Mouse (Mus musculus): ENCODE measurements at regions not wholly inside any gene's neighbourhood (a gene's known extent, or its start where the extent isn't known, plus 50 kb on each side); places are given as distances from the start of the nearest gene placed in this dataset.

GRCm38 (mm10) chr10:95773425-95773980 is 69.2 kb downstream of the Gm33543 start:
- peak overlapping the region; percentile 68 for H3K27ac ChIP-seq (replicated peaks)
- H3K4me1 ChIP-seq: peaks cover 35% of the 10 kb centered on the region
- H3K9me3 ChIP-seq: 0 out of 2 replicates have a peak, but pooled peaks cover 7% of the 10 kb centered on the region
- no peak overlapping the region for H3K4me3 ChIP-seq
- no peak overlapping the region for H3K9ac ChIP-seq
- ATAC-seq (ENCODE audit: extremely low read depth, insufficient number of reproducible peaks, low FRiP score, low TSS enrichment): 0 out of 2 replicates have a peak, but pooled peaks have one; percentile 35
- H3K27me3 ChIP-seq (replicated peaks): peaks cover 7% of the 10 kb centered on the region
- no peaks in the 10 kb centered on the region for H3K36me3 ChIP-seq
- H3K4me2 ChIP-seq: peak overlapping the region; percentile 44
- 31% methylated on average over 16 of the region's 16 CpGs for WGBS

GRCm38 (mm10) chr10:95772811-95773424 is 69.8 kb downstream of the Gm33543 start:
- 75% methylated on average over 9 of the region's 9 CpGs for WGBS

DNA sequence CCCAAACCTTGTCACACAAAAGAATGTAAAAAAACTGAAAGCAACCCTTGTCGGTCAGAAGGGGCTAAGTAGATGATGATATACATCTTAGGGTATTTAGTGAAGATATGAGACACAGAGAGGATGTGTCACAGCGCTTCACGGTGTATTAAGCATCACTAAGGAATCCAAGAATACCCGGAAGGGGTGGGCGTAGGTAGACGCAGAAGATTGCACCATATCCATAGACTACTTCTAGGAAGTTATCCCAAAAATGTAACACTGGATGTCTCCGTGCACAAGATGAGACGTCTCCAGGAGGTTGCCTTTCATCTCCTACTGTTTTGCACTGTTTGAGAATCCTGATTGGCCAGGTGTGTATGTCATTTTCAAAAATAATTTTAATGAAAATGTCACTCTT is 73.8 kb downstream of the Gm33543 start:
- no peak for ATAC-seq (ENCODE audit: extremely low read depth, insufficient number of reproducible peaks, low FRiP score, low TSS enrichment)
- 75% methylated on average over 8 of the region's 8 CpGs for WGBS
- H3K27ac ChIP-seq (replicated peaks): no peak overlapping the region

More at GRCm38 (mm10) chr10:95772811-95773424, 69.8 kb downstream of the Gm33543 start:
- ATAC-seq (ENCODE audit: extremely low read depth, insufficient number of reproducible peaks, low FRiP score, low TSS enrichment): no peak
- peaks cover 35% of the 10 kb centered on the region for H3K4me1 ChIP-seq
- H3K27ac ChIP-seq (replicated peaks): 0 out of 2 replicates have a peak overlapping the region, but pooled peaks have one; percentile 68
- H3K9me3 ChIP-seq: 0 out of 2 replicates have a peak, but pooled peaks cover 7% of the 10 kb centered on the region
- no peaks in the 10 kb centered on the region for H3K36me3 ChIP-seq
- H3K27me3 ChIP-seq (replicated peaks): peaks cover 7% of the 10 kb centered on the region
- no peak overlapping the region for H3K4me3 ChIP-seq
- H3K4me2 ChIP-seq: peak overlapping the region; percentile 44
- no peak overlapping the region for H3K9ac ChIP-seq

DNA sequence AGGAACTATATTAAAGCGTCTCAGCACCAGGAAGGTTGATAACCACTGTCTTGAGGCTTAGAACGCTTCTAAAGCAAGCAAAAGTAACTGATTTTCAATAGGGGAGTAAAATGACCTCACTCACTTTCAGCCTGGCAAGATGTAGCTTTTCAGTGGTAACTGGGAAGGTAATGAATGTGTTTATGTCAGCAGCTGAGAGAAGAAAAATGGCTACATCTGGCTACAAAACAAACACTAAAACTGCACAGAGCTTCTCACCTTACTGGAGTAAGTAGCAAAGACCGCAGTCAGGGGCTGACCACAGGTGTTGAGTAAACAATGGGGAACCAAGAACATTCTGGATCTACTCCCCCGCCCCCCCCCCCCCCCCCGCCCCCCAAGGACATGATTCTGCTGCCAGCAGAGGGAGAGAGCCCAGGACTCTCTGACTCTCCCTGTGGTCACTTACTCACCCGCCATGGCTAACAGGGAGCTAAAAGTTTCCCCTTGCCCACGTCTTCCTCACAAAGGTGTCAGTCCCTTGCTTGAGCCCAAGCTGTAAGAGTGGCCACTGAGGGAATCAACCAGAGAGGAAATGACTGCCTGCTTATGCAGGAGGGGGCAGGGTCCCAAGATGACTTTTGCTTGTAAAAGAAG is 75.1 kb downstream of the Gm33543 start:
- H3K4me3 ChIP-seq: no peak overlapping the region
- ATAC-seq (ENCODE audit: extremely low read depth, insufficient number of reproducible peaks, low FRiP score, low TSS enrichment): no peak
- no peaks in the 10 kb centered on the region for H3K36me3 ChIP-seq
- no peak overlapping the region for H3K27ac ChIP-seq (replicated peaks)
- H3K4me2 ChIP-seq: no peak overlapping the region
- H3K4me1 ChIP-seq: no peaks in the 10 kb centered on the region
- WGBS: 56% methylated on average over 7 of the region's 7 CpGs
- H3K27me3 ChIP-seq (replicated peaks): peaks cover 7% of the 10 kb centered on the region
- H3K9ac ChIP-seq: no peak overlapping the region
- 0 out of 2 replicates have a peak, but pooled peaks cover 7% of the 10 kb centered on the region for H3K9me3 ChIP-seq

More for the DNA sequence above, 73.8 kb downstream of the Gm33543 start:
- Histone ChIP-seq H3K27me3 (replicated peaks) (peaks cover 7% of the 10 kb centered on the region), H3K4me3 (no peak overlapping the region), H3K9ac (no peak overlapping the region), H3K4me1 (peaks cover 13% of the 10 kb centered on the region), H3K4me2 (no peak overlapping the region), H3K36me3 (no peaks in the 10 kb centered on the region), H3K9me3 (0 out of 2 replicates have a peak, but pooled peaks cover 7% of the 10 kb centered on the region)

- no peaks in the 10 kb centered on the region for H3K36me3 ChIP-seq
- no peak overlapping the region for H3K9ac ChIP-seq
- H3K27me3 ChIP-seq (replicated peaks): no peaks in the 10 kb centered on the region; the same call in 1 of the 2 replicates
- H3K4me1 ChIP-seq: peaks cover 4% of the 10 kb centered on the region; the same call in 1 of the 2 replicates
- no peak overlapping the region for H3K27ac ChIP-seq (replicated peaks)
- H3K4me3 ChIP-seq: no peak overlapping the region
- H3K9me3 ChIP-seq: no peaks in the 10 kb centered on the region
- no peak overlapping the region for H3K4me2 ChIP-seq
- WGBS: 80% methylated on average over 4 of the region's 4 CpGs
- ATAC-seq (ENCODE audit: extremely low read depth, insufficient number of reproducible peaks, low FRiP score, low TSS enrichment): no peak
These were observed 78.6 kb downstream of the Gm33543 start for GRCm38 (mm10) chr10:95764129-95764528.

GRCm38 (mm10) chr10:95762632-95763031 is 80.1 kb downstream of the Gm33543 start:
- H3K27ac ChIP-seq (replicated peaks): no peak overlapping the region
- H3K9me3 ChIP-seq: no peaks in the 10 kb centered on the region
- peaks cover 4% of the 10 kb centered on the region; the same call in 1 of the 2 replicates for H3K4me1 ChIP-seq
- no peak for ATAC-seq (ENCODE audit: extremely low read depth, insufficient number of reproducible peaks, low FRiP score, low TSS enrichment)
- no peaks in the 10 kb centered on the region for H3K36me3 ChIP-seq
- no peak overlapping the region for H3K4me3 ChIP-seq
- 62% methylated on average over 8 of the region's 8 CpGs for WGBS
- no peak overlapping the region for H3K4me2 ChIP-seq
- no peaks in the 10 kb centered on the region; the same call in 1 of the 2 replicates for H3K27me3 ChIP-seq (replicated peaks)
- H3K9ac ChIP-seq: no peak overlapping the region

DNA sequence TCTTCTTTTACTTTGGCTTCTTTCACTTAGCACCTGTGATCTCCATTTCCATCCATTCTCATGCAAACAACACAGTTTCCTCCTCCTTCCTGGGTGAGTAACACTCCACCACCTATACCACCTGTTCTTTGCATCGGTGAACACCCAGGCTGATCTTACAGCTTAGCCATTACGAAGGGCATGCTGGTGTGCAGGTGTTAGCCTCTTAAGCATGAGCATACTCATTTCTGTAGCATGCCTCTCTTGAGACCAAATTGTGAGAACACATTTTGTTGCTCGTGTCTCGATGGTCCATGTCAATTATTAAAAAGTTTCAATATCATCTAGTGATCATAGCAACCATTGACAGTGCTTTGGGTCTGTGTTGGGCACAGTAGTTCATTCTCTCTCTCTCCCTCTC is 80.8 kb downstream of the Gm33543 start:
- ATAC-seq (ENCODE audit: extremely low read depth, insufficient number of reproducible peaks, low FRiP score, low TSS enrichment): no peak
- WGBS: 85% methylated on average over 4 of the region's 4 CpGs

DNA sequence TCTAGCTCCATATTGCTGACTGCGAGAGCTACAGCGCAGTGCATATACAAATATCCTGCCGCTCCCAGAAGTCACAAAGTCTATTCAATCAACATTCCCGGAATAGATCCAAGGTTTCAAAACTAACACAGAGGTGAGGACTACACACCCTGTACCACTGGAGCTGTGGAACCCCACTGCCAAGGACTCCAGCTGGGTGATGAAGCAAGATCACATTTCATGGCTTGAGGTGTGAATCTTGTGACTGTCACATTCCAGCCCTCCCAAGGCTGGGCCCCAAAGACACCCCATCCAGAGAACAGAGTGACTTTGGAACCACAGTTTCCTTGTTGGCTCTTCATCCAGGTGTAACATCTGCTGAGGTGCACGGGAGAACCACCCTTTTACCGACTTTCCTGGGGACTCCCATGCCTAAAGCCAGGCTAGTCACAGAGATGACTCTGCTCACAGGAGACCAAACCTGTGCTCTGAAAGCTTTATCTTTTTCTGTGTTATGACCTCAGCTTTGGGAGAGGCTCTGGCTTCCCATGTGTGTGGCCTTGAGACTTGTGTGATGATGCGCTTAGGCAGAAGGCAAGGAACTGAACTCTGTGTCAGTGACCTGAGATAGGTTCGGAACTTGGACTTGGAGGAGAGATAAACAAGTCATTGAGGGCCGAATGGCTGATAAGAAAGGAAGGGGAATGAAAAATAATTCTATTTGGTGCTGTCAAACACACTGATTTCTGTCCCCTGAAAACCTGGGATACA is 82.4 kb downstream of the Gm33543 start:
- Histone ChIP-seq H3K4me1 (peaks cover 4% of the 10 kb centered on the region; the same call in 1 of the 2 replicates), H3K9me3 (no peaks in the 10 kb centered on the region), H3K36me3 (no peaks in the 10 kb centered on the region), H3K9ac (no peak overlapping the region), H3K27ac (replicated peaks) (no peak overlapping the region), H3K4me2 (no peak overlapping the region), H3K4me3 (no peak overlapping the region), H3K27me3 (replicated peaks) (no peaks in the 10 kb centered on the region)
- WGBS: 57% methylated on average over 9 of the region's 9 CpGs
- ATAC-seq (ENCODE audit: extremely low read depth, insufficient number of reproducible peaks, low FRiP score, low TSS enrichment): no peak

More for the DNA sequence above, 80.8 kb downstream of the Gm33543 start:
- Histone ChIP-seq H3K9ac (no peak overlapping the region), H3K4me2 (no peak overlapping the region), H3K36me3 (no peaks in the 10 kb centered on the region), H3K4me1 (peaks cover 4% of the 10 kb centered on the region; the same call in 1 of the 2 replicates), H3K9me3 (no peaks in the 10 kb centered on the region), H3K27me3 (replicated peaks) (no peaks in the 10 kb centered on the region; the same call in 1 of the 2 replicates), H3K4me3 (no peak overlapping the region), H3K27ac (replicated peaks) (no peak overlapping the region)

DNA sequence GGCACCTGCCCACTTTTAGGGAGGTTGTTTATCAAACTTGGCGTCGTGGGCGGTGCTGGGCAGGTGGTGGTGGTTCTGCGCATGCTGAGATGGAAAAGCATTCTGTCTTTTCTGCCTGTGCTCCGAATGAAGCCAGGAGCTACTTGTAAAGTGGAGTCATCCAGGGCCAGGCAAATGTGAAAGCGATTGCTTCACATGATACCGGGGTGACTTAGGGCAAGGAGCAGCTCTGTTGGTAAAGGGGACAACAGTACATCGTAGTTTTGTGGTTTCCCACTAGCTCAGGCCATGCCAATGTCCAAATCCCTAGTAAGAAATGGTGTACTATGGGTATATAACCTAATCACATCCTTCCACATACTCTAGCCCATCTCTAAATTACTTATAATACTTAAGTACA is 84.5 kb downstream of the Gm33543 start:
- no peak for ATAC-seq (ENCODE audit: extremely low read depth, insufficient number of reproducible peaks, low FRiP score, low TSS enrichment)
- Histone ChIP-seq H3K27ac (replicated peaks) (no peak overlapping the region), H3K27me3 (replicated peaks) (no peaks in the 10 kb centered on the region), H3K36me3 (no peaks in the 10 kb centered on the region), H3K9ac (no peak overlapping the region), H3K9me3 (no peaks in the 10 kb centered on the region), H3K4me2 (no peak overlapping the region), H3K4me1 (peaks cover 4% of the 10 kb centered on the region; the same call in 1 of the 2 replicates), H3K4me3 (no peak overlapping the region)
- 85% methylated on average over 8 of the region's 8 CpGs for WGBS

GRCm38 (mm10) chr10:95755429-95755828 is 82.2 kb upstream of the Anapc15-ps start:
- Histone ChIP-seq H3K36me3 (no peaks in the 10 kb centered on the region), H3K9me3 (no peaks in the 10 kb centered on the region), H3K4me1 (peaks cover 4% of the 10 kb centered on the region; the same call in 1 of the 2 replicates), H3K27me3 (replicated peaks) (no peaks in the 10 kb centered on the region), H3K27ac (replicated peaks) (no peak overlapping the region), H3K9ac (no peak overlapping the region), H3K4me3 (no peak overlapping the region), H3K4me2 (no peak overlapping the region)
- WGBS: 87% methylated on average over 3 of the region's 3 CpGs
- no peak for ATAC-seq (ENCODE audit: extremely low read depth, insufficient number of reproducible peaks, low FRiP score, low TSS enrichment)

GRCm38 (mm10) chr10:95753396-95753905 is 80.2 kb upstream of the Anapc15-ps start:
- 80% methylated on average over 11 of the region's 11 CpGs for WGBS
- H3K9ac ChIP-seq: no peak overlapping the region
- H3K4me1 ChIP-seq: no peaks in the 10 kb centered on the region
- no peaks in the 10 kb centered on the region for H3K27me3 ChIP-seq (replicated peaks)
- H3K36me3 ChIP-seq: no peaks in the 10 kb centered on the region
- no peak for ATAC-seq (ENCODE audit: extremely low read depth, insufficient number of reproducible peaks, low FRiP score, low TSS enrichment)
- no peaks in the 10 kb centered on the region for H3K9me3 ChIP-seq
- H3K4me2 ChIP-seq: no peak overlapping the region
- H3K27ac ChIP-seq (replicated peaks): no peak overlapping the region
- no peak overlapping the region for H3K4me3 ChIP-seq

Data from heart, embryonic 13.5 days (tissue).